Mouse (Mus musculus): ENCODE measurements at regions not wholly inside any gene's neighbourhood (a gene's known extent, or its start where the extent isn't known, plus 50 kb on each side); places are given as distances from the start of the nearest gene placed in this dataset.
"Not testable (repeated sequence)": the region's sequence is repeated elsewhere in the genome, so short reads cannot be mapped to it uniquely, and the experiment has no call there.

- TF ChIP-seq POLR2A (IDR thresholded peaks at IDR 0.05; ENCODE audit: borderline replicate concordance, control insufficient read depth, low read depth, low read length), result no peak
- no peak for TF ChIP-seq CTCF (IDR thresholded peaks at IDR 0.05; ENCODE audit: control insufficient read depth, insufficient read depth, low read length)
- H3K4me3 ChIP-seq (replicated peaks; ENCODE audit: control insufficient read depth, low read depth, low read length), result no peak overlapping the region
- H3K4me1 ChIP-seq (ENCODE audit: control insufficient read depth, insufficient read depth, low read length), result no peaks in the 10 kb centered on the region
- WGBS, result 72% methylated on average over 4 of the region's 4 CpGs
- H3K27ac ChIP-seq (ENCODE audit: control insufficient read depth, insufficient read depth, low read depth, low read length, poor library complexity), result no peak overlapping the region
Observed at GRCm38 (mm10) chr9:11378046-11378445, 473.5 kb upstream of the Cntn5 start.

GRCm38 (mm10) chr9:11377586-11377985 is 473.0 kb upstream of the Cntn5 start:
- Histone ChIP-seq H3K4me3 (replicated peaks; ENCODE audit: control insufficient read depth, low read depth, low read length) (no peak overlapping the region), H3K4me1 (ENCODE audit: control insufficient read depth, insufficient read depth, low read length) (no peaks in the 10 kb centered on the region), H3K27ac (ENCODE audit: control insufficient read depth, insufficient read depth, low read depth, low read length, poor library complexity) (no peak overlapping the region)
- 61% methylated on average over 4 of the region's 4 CpGs for WGBS
- no peak for TF ChIP-seq POLR2A (IDR thresholded peaks at IDR 0.05; ENCODE audit: borderline replicate concordance, control insufficient read depth, low read depth, low read length)
- TF ChIP-seq CTCF (IDR thresholded peaks at IDR 0.05; ENCODE audit: control insufficient read depth, insufficient read depth, low read length), result no peak

GRCm38 (mm10) chr9:11373294-11373903 is 468.8 kb upstream of the Cntn5 start:
- Histone ChIP-seq H3K27ac (ENCODE audit: control insufficient read depth, insufficient read depth, low read depth, low read length, poor library complexity) (no peak overlapping the region), H3K4me1 (ENCODE audit: control insufficient read depth, insufficient read depth, low read length) (no peaks in the 10 kb centered on the region), H3K4me3 (replicated peaks; ENCODE audit: control insufficient read depth, low read depth, low read length) (no peak overlapping the region)
- TF ChIP-seq POLR2A (IDR thresholded peaks at IDR 0.05; ENCODE audit: borderline replicate concordance, control insufficient read depth, low read depth, low read length) (no peak), CTCF (IDR thresholded peaks at IDR 0.05; ENCODE audit: control insufficient read depth, insufficient read depth, low read length) (no peak)
- WGBS, result 80% methylated on average over 2 of the region's 2 CpGs

- no peak overlapping the region for H3K27ac ChIP-seq (ENCODE audit: control insufficient read depth, insufficient read depth, low read depth, low read length, poor library complexity)
- TF ChIP-seq POLR2A (IDR thresholded peaks at IDR 0.05; ENCODE audit: borderline replicate concordance, control insufficient read depth, low read depth, low read length), result no peak
- TF ChIP-seq CTCF (IDR thresholded peaks at IDR 0.05; ENCODE audit: control insufficient read depth, insufficient read depth, low read length), result no peak
- H3K4me3 ChIP-seq (replicated peaks; ENCODE audit: control insufficient read depth, low read depth, low read length), result no peak overlapping the region
Observed at GRCm38 (mm10) chr9:11368056-11368455, 463.5 kb upstream of the Cntn5 start.

GRCm38 (mm10) chr9:11328900-11329299 is 424.3 kb upstream of the Cntn5 start:
- no peaks in the 10 kb centered on the region for H3K4me1 ChIP-seq (ENCODE audit: control insufficient read depth, insufficient read depth, low read length)
- no peak overlapping the region for H3K4me3 ChIP-seq (replicated peaks; ENCODE audit: control insufficient read depth, low read depth, low read length)
- WGBS, result 79% methylated on average over 4 of the region's 4 CpGs
- no peak overlapping the region for H3K27ac ChIP-seq (ENCODE audit: control insufficient read depth, insufficient read depth, low read depth, low read length, poor library complexity)
- TF ChIP-seq CTCF (IDR thresholded peaks at IDR 0.05; ENCODE audit: control insufficient read depth, insufficient read depth, low read length), result no peak
- TF ChIP-seq POLR2A (IDR thresholded peaks at IDR 0.05; ENCODE audit: borderline replicate concordance, control insufficient read depth, low read depth, low read length), result no peak

More at GRCm38 (mm10) chr9:11368056-11368455, 463.5 kb upstream of the Cntn5 start:
- WGBS, result 56% methylated on average over 1 of the region's 1 CpGs
- no peaks in the 10 kb centered on the region for H3K4me1 ChIP-seq (ENCODE audit: control insufficient read depth, insufficient read depth, low read length)

GRCm38 (mm10) chr9:11317221-11317620 is 412.6 kb upstream of the Cntn5 start:
- no peak overlapping the region for H3K4me3 ChIP-seq (replicated peaks; ENCODE audit: control insufficient read depth, low read depth, low read length)
- 84% methylated on average over 1 of the region's 1 CpGs for WGBS
- TF ChIP-seq POLR2A (IDR thresholded peaks at IDR 0.05; ENCODE audit: borderline replicate concordance, control insufficient read depth, low read depth, low read length), result no peak
- TF ChIP-seq CTCF (IDR thresholded peaks at IDR 0.05; ENCODE audit: control insufficient read depth, insufficient read depth, low read length), result no peak
- no peaks in the 10 kb centered on the region for H3K4me1 ChIP-seq (ENCODE audit: control insufficient read depth, insufficient read depth, low read length)
- no peak overlapping the region for H3K27ac ChIP-seq (ENCODE audit: control insufficient read depth, insufficient read depth, low read depth, low read length, poor library complexity)

GRCm38 (mm10) chr9:11297116-11297515 is 392.5 kb upstream of the Cntn5 start:
- H3K27ac ChIP-seq (ENCODE audit: control insufficient read depth, insufficient read depth, low read depth, low read length, poor library complexity); H3K4me1 ChIP-seq (ENCODE audit: control insufficient read depth, insufficient read depth, low read length); H3K4me3 ChIP-seq (replicated peaks; ENCODE audit: control insufficient read depth, low read depth, low read length): not testable (repeated sequence)
- 85% methylated on average over 17 of the region's 17 CpGs for WGBS

GRCm38 (mm10) chr9:11285135-11285534 is 380.6 kb upstream of the Cntn5 start:
- no peak overlapping the region for H3K4me3 ChIP-seq (replicated peaks; ENCODE audit: control insufficient read depth, low read depth, low read length)
- no peak overlapping the region for H3K27ac ChIP-seq (ENCODE audit: control insufficient read depth, insufficient read depth, low read depth, low read length, poor library complexity)
- H3K4me1 ChIP-seq (ENCODE audit: control insufficient read depth, insufficient read depth, low read length), result no peaks in the 10 kb centered on the region
- 64% methylated on average over 4 of the region's 4 CpGs for WGBS
- no peak for TF ChIP-seq POLR2A (IDR thresholded peaks at IDR 0.05; ENCODE audit: borderline replicate concordance, control insufficient read depth, low read depth, low read length)
- TF ChIP-seq CTCF (IDR thresholded peaks at IDR 0.05; ENCODE audit: control insufficient read depth, insufficient read depth, low read length), result no peak

- no peak for TF ChIP-seq CTCF (IDR thresholded peaks at IDR 0.05; ENCODE audit: control insufficient read depth, insufficient read depth, low read length)
- no peak for TF ChIP-seq POLR2A (IDR thresholded peaks at IDR 0.05; ENCODE audit: borderline replicate concordance, control insufficient read depth, low read depth, low read length)
- Histone ChIP-seq H3K27ac (ENCODE audit: control insufficient read depth, insufficient read depth, low read depth, low read length, poor library complexity) (no peak overlapping the region), H3K4me1 (ENCODE audit: control insufficient read depth, insufficient read depth, low read length) (no peaks in the 10 kb centered on the region), H3K4me3 (replicated peaks; ENCODE audit: control insufficient read depth, low read depth, low read length) (no peak overlapping the region)
- WGBS, result 60% methylated on average over 1 of the region's 1 CpGs
Observed at GRCm38 (mm10) chr9:11284549-11284948, 380.0 kb upstream of the Cntn5 start.
